Mouse (Mus musculus): Measurements from ENCODE around the gene Shroom3.

GRCm38 (mm10) chr5:92804379-92804778 lies 121.1 kb downstream of the Shroom3 start:
- TF ChIP-seq GATA1 (IDR thresholded peaks at IDR 0.05; ENCODE audit: borderline replicate concordance, low read length), result no peak
- no peak for TF ChIP-seq FLI1 (IDR thresholded peaks at IDR 0.05; ENCODE audit: low read length)
